Mouse (Mus musculus): Measurements from ENCODE around the gene Olfr1490.
"Not testable (repeated sequence)": the region's sequence is repeated elsewhere in the genome, so short reads cannot be mapped to it uniquely, and the experiment has no call there.

The Olfr1490 gene

GRCm38 (mm10) chr19:13650791-13651190 is at the start of gene Olfr1490:
Gene Olfr1490, plus strand, starts transcription at chr19:13651091.
- in situ Hi-C loops (cut with MboI; ENCODE audit: unreplicated experiment in 2 of 2): no loop called here

DNA sequence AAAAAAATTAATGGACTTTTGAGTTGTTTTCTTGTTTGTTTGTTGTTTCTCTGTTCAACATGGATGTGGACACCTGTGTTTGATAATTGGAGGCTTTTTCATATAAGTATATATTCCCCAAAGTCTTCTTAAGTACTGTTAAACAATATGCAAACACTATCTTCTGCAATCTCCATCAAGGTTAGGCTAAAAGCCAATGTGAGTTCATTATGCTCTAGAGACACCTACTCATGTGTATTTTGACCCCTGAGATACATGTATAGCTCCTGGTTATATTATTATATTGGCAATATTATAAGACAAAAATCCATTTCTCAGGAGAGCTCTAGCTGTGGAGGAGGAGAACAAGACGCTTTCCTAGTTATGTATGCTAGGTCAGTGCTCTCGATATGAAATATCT is 33.8 kb upstream of the Olfr1490 start, which contains the start of gene Olfr1487:
Olfr1487 (plus strand) TSS at position 301 of the 400 bp plus-strand sequence.
- in situ Hi-C loops (cut with MboI; ENCODE audit: unreplicated experiment in 2 of 2): not testable (repeated sequence)

DNA sequence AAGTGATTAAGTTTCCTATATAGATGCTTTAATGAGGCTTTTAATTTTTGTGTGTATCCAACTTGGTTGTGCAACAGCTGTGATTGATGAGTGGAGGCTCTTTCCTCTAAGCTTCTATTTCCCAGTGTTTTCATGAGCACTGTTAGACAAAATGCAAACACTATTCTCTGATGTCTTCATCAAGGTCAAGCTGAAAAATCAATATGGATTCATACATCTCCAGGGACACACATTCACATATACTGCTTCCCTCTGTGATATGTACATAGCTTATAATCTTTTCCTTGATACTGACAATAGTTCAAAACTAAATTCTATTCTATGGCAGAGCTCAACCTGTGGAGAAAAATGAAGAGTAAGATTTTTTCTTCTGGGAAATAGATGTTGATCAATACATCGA is 19.6 kb upstream of the Olfr1490 start, which contains the start of gene Olfr1489:
Olfr1489 (plus strand) TSS at position 301 of the 400 bp plus-strand sequence.
- in situ Hi-C loops (cut with MboI; ENCODE audit: unreplicated experiment in 2 of 2): no loop called here

DNA sequence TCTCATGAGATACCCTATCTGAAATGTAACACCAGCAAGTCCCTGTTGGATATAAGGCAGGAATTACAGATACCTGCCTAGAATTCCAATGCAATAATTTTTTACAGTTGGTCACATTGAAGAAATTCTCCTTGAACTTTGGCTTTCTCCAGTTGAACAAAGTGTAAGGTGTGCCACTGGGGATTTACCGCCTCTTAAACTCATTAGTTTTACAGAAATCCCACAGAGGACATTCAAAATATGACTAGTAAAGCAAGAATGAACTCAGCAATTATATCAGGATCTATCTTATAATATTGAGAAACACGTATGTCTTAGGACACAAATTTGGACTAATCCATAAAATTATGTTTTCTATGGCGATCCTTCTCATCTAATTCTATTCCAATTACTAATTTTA is 46.1 kb downstream of the Olfr1490 start, which contains the start of gene Olfr1491:
Olfr1491 (plus strand) TSS at position 301 of the 400 bp plus-strand sequence.
- in situ Hi-C loops (cut with MboI; ENCODE audit: unreplicated experiment in 2 of 2): no loop called here
